Mouse (Mus musculus) liver, adult 2 months (tissue): Measurements from ENCODE around the gene Snx1.

Source experiments
- CTCF ChIP-seq: fragments of 200-500 bp; IDR thresholded peaks from 2 replicates; pipeline ENCODE4 v1.5.1; 2011; ENCODE audit warnings: low read depth, low read length, control low read depth
- POLR2A ChIP-seq: fragments of 200-500 bp; IDR thresholded peaks from 2 replicates; pipeline ENCODE4 v1.6.1; 2011; ENCODE audit warnings: low read length, control low read depth; ENCODE audit not compliant: insufficient read depth; ENCODE audit errors: extremely low read depth

DNA sequence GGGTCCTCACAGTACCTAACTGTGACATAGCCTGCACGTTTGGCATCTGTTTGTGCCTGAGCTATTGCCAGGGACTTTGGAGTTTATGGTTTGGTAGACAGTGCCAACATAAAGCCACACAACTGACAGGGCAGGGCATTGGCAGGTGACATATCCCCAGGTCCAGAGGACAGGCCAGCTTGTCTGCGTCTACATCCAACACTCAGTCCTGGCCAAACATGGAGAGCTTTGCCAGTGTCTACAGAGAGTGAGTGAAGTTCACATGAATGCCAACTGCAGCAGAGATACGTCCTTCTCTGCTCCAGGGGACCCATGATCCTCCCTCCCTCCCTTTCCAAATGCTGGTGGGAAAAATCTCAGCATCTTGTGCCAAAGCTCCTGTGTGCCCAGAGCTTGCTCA is 42.2 kb downstream of the Snx1 start:
- TF ChIP-seq CTCF (no peak), POLR2A (no peak)
